Mouse (Mus musculus): ENCODE measurements around the gene Ndufv3. TPM values are rescaled to one million over a fixed set of nuclear protein-coding genes. Genes with fewer than 3 reads are reported as not detected.

Ndufv3 gene
- polyA plus RNA-seq, 1 experiment from 2014 or later, result 346 TPM

- Histone ChIP-seq H3K27me3 (ENCODE audit: control insufficient read depth, insufficient read depth, low read length) (no peaks in the 10 kb centered on the region), H3K4me2 (replicated peaks; ENCODE audit: low read depth, low read length) (no peak overlapping the region), H3K4me1 (ENCODE audit: control insufficient read depth, insufficient read depth, low read length) (peaks cover 8% of the 10 kb centered on the region; the same call in 1 of the 2 replicates), H3K27ac (ENCODE audit: low read length) (peak overlapping the region; percentile 58), H3K36me3 (ENCODE audit: control insufficient read depth, insufficient read depth, low read length) (peaks cover 8% of the 10 kb centered on the region), H3K4me3 (ENCODE audit: low read depth, low read length) (no peak overlapping the region), H3K9me3 (ENCODE audit: control insufficient read depth, low read depth, low read length) (no peaks in the 10 kb centered on the region), H3K9ac (replicated peaks; ENCODE audit: low read depth, low read length) (no peak overlapping the region)
- peak; percentile 61; the same call in 1 of the 2 replicates for ATAC-seq (ENCODE audit: insufficient number of reproducible peaks, insufficient read depth, low FRiP score, low read depth)
- WGBS, result 40% methylated on average over 8 of the region's 8 CpGs
Observed at GRCm38 (mm10) chr17:31535871-31536629, 16.1 kb downstream of the Ndufv3 start.

DNA sequence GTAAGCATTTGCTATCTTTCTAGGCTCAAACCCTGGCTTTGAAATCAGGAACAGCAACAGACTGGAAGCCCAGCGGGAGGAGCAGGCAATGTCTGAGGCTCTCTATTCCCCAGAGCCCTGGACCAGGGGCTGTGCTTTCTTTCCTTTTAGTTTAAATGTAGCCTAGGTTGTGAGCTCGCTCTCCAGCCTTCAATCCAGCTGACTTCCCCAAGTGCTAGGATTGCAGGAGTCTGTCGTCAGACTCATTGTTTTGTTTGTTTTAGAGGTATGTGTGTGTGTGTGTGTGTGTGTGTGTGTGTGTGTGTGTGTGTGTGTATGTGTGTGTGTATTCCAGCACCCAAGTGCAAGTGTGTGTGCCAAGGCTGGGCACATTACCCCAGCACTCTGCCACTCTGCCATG lies 20.2 kb downstream of the Ndufv3 start:
- WGBS, result 54% methylated on average over 3 of the region's 3 CpGs
- no peak for ATAC-seq (ENCODE audit: insufficient number of reproducible peaks, insufficient read depth, low FRiP score, low read depth)
- no peaks in the 10 kb centered on the region for H3K9me3 ChIP-seq (ENCODE audit: control insufficient read depth, low read depth, low read length)
- H3K27ac ChIP-seq (ENCODE audit: low read length), result no peak overlapping the region
- H3K4me2 ChIP-seq (replicated peaks; ENCODE audit: low read depth, low read length), result no peak overlapping the region
- H3K9ac ChIP-seq (replicated peaks; ENCODE audit: low read depth, low read length), result no peak overlapping the region
- no peaks in the 10 kb centered on the region for H3K36me3 ChIP-seq (ENCODE audit: control insufficient read depth, insufficient read depth, low read length)
- no peak overlapping the region for H3K4me3 ChIP-seq (ENCODE audit: low read depth, low read length)
- H3K27me3 ChIP-seq (ENCODE audit: control insufficient read depth, insufficient read depth, low read length), result no peaks in the 10 kb centered on the region
- peaks cover 16% of the 10 kb centered on the region for H3K4me1 ChIP-seq (ENCODE audit: control insufficient read depth, insufficient read depth, low read length)

DNA sequence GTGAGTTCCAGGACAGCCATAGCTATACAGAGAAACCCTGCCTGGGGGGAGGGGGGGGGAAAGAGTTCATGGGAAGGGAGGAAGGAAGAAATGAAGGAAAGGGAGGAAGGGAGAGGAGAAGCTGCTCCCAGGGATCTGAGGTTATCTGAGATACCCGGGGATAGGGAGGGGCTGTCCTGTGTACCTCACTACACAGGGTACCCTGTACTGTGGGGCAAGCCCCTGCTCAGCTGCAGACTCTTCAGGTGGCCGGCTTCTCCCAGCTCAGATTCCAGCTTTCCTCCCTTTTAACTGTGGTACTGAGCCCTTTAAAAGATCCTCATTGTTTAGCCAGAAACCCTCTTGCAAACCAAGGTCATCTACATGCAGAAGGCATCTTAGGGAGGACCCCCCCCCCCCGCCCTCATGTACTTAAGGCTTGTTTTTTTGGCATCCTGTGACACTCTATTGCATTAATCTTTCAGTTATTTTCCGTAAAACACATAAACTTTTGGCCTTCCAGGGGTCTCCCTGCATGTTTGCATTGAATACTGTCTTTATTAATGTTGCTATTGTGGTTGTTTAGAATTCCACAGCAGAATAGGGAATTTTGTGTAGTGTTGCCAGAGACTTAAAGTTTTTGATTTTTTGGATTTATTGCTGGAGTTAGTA lies 21.0 kb downstream of the Ndufv3 start:
- Histone ChIP-seq H3K9ac (replicated peaks; ENCODE audit: low read depth, low read length) (no peak overlapping the region), H3K36me3 (ENCODE audit: control insufficient read depth, insufficient read depth, low read length) (no peaks in the 10 kb centered on the region), H3K4me2 (replicated peaks; ENCODE audit: low read depth, low read length) (no peak overlapping the region), H3K27me3 (ENCODE audit: control insufficient read depth, insufficient read depth, low read length) (no peaks in the 10 kb centered on the region), H3K4me3 (ENCODE audit: low read depth, low read length) (no peak overlapping the region), H3K4me1 (ENCODE audit: control insufficient read depth, insufficient read depth, low read length) (peaks cover 9% of the 10 kb centered on the region), H3K27ac (ENCODE audit: low read length) (0 out of 2 replicates have a peak overlapping the region, but pooled peaks have one; percentile 29), H3K9me3 (ENCODE audit: control insufficient read depth, low read depth, low read length) (no peaks in the 10 kb centered on the region)
- 56% methylated on average over 4 of the region's 4 CpGs for WGBS
- no peak for ATAC-seq (ENCODE audit: insufficient number of reproducible peaks, insufficient read depth, low FRiP score, low read depth)

GRCm38 (mm10) chr17:31541460-31541831 lies 21.5 kb downstream of the Ndufv3 start:
- 37% methylated on average over 6 of the region's 6 CpGs for WGBS
- H3K27me3 ChIP-seq (ENCODE audit: control insufficient read depth, insufficient read depth, low read length), result no peaks in the 10 kb centered on the region
- H3K4me1 ChIP-seq (ENCODE audit: control insufficient read depth, insufficient read depth, low read length), result peaks cover 8% of the 10 kb centered on the region; the same call in 1 of the 2 replicates
- no peak for ATAC-seq (ENCODE audit: insufficient number of reproducible peaks, insufficient read depth, low FRiP score, low read depth)
- no peaks in the 10 kb centered on the region for H3K36me3 ChIP-seq (ENCODE audit: control insufficient read depth, insufficient read depth, low read length)
- 0 out of 2 replicates have a peak overlapping the region, but pooled peaks have one; percentile 29 for H3K27ac ChIP-seq (ENCODE audit: low read length)
- H3K9ac ChIP-seq (replicated peaks; ENCODE audit: low read depth, low read length), result no peak overlapping the region
- no peak overlapping the region for H3K4me2 ChIP-seq (replicated peaks; ENCODE audit: low read depth, low read length)
- H3K9me3 ChIP-seq (ENCODE audit: control insufficient read depth, low read depth, low read length), result no peaks in the 10 kb centered on the region
- H3K4me3 ChIP-seq (ENCODE audit: low read depth, low read length), result no peak overlapping the region

GRCm38 (mm10) chr17:31543574-31543973 lies 23.7 kb downstream of the Ndufv3 start:
- Histone ChIP-seq H3K27me3 (ENCODE audit: control insufficient read depth, insufficient read depth, low read length) (no peaks in the 10 kb centered on the region), H3K36me3 (ENCODE audit: control insufficient read depth, insufficient read depth, low read length) (no peaks in the 10 kb centered on the region), H3K4me2 (replicated peaks; ENCODE audit: low read depth, low read length) (no peak overlapping the region), H3K4me3 (ENCODE audit: low read depth, low read length) (no peak overlapping the region), H3K27ac (ENCODE audit: low read length) (peak overlapping the region; percentile 33; the same call in 1 of the 2 replicates), H3K9ac (replicated peaks; ENCODE audit: low read depth, low read length) (no peak overlapping the region), H3K4me1 (ENCODE audit: control insufficient read depth, insufficient read depth, low read length) (peaks cover 8% of the 10 kb centered on the region; the same call in 1 of the 2 replicates), H3K9me3 (ENCODE audit: control insufficient read depth, low read depth, low read length) (no peaks in the 10 kb centered on the region)
- no peak for ATAC-seq (ENCODE audit: insufficient number of reproducible peaks, insufficient read depth, low FRiP score, low read depth)
- 16% methylated on average over 6 of the region's 6 CpGs for WGBS

DNA sequence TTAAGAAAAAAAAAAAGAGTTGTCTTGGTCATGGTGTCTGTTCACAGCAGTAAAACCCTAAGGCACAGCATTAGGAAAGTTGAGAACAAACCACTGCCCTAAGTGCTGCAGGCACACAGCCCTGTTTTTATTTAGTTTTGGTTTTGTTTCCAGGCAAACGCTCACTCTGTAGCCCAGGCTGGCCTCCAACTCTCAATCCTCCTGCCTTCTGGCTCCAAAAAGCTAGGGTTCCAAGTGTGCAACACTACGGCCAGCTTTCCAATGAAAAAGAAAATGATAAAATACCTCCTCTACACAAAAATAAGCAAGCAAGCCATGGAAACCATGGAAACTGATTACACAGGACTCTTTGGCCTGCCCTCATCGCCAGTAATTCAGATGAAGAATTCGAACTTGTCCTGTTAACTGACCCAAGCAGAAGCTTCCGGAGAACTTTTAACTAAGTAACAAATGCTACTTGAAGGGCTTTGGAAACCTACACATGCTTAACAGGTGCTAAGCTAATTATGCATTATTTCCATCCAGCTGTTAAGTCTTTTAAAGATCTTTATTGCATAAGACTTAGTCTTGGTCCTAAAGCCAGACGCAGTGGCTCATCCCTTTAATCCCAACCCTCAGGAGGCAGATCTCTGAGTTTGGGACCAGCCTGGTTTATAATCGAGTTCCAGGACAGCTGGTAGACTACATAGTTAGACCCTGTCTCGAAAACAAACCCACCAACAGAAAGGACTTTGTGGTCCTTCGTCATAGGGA lies 26.7 kb downstream of the Ndufv3 start:
- Histone ChIP-seq H3K9me3 (ENCODE audit: control insufficient read depth, low read depth, low read length) (no peaks in the 10 kb centered on the region), H3K27ac (ENCODE audit: low read length) (no peak overlapping the region), H3K4me2 (replicated peaks; ENCODE audit: low read depth, low read length) (no peak overlapping the region), H3K4me1 (ENCODE audit: control insufficient read depth, insufficient read depth, low read length) (peaks cover 6% of the 10 kb centered on the region; the same call in 1 of the 2 replicates), H3K4me3 (ENCODE audit: low read depth, low read length) (no peak overlapping the region), H3K9ac (replicated peaks; ENCODE audit: low read depth, low read length) (no peak overlapping the region), H3K36me3 (ENCODE audit: control insufficient read depth, insufficient read depth, low read length) (no peaks in the 10 kb centered on the region), H3K27me3 (ENCODE audit: control insufficient read depth, insufficient read depth, low read length) (no peaks in the 10 kb centered on the region)
- 84% methylated on average over 9 of the region's 9 CpGs for WGBS
- no peak for ATAC-seq (ENCODE audit: insufficient number of reproducible peaks, insufficient read depth, low FRiP score, low read depth)

- no peak for ATAC-seq (ENCODE audit: insufficient number of reproducible peaks, insufficient read depth, low FRiP score, low read depth)
- H3K4me2 ChIP-seq (replicated peaks; ENCODE audit: low read depth, low read length), result no peak overlapping the region
- H3K27ac ChIP-seq (ENCODE audit: low read length), result no peak overlapping the region
- no peak overlapping the region for H3K9ac ChIP-seq (replicated peaks; ENCODE audit: low read depth, low read length)
- H3K9me3 ChIP-seq (ENCODE audit: control insufficient read depth, low read depth, low read length), result no peaks in the 10 kb centered on the region
- H3K4me3 ChIP-seq (ENCODE audit: low read depth, low read length), result no peak overlapping the region
- peaks cover 3% of the 10 kb centered on the region; the same call in 1 of the 2 replicates for H3K4me1 ChIP-seq (ENCODE audit: control insufficient read depth, insufficient read depth, low read length)
- no peaks in the 10 kb centered on the region for H3K36me3 ChIP-seq (ENCODE audit: control insufficient read depth, insufficient read depth, low read length)
- 52% methylated on average over 3 of the region's 3 CpGs for WGBS
- H3K27me3 ChIP-seq (ENCODE audit: control insufficient read depth, insufficient read depth, low read length), result no peaks in the 10 kb centered on the region
Observed at GRCm38 (mm10) chr17:31547974-31548373, 28.1 kb downstream of the Ndufv3 start.

DNA sequence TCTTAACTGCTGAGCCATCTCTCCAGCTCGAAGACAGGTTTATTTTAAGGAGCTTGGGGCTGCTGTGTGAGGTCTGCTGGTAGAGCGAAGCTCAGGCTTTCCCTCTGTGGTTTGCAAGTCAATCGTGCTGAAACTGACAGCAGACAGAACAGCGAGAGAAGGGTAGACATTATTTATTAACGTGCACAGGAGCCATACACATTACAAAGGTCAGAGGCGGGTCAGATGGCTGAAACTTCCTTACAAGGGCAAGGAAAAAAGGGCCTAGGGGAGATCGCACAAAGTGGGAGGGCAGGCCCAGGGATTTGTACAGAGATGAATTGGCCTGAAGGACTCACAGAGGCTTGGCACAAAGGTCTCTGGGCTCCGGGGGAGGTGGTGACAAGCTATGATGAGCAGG lies 29.5 kb downstream of the Ndufv3 start:
- peak overlapping the region; percentile 39; the same call in 1 of the 2 replicates for H3K27ac ChIP-seq (ENCODE audit: low read length)
- no peaks in the 10 kb centered on the region for H3K27me3 ChIP-seq (ENCODE audit: control insufficient read depth, insufficient read depth, low read length)
- no peak overlapping the region for H3K4me3 ChIP-seq (ENCODE audit: low read depth, low read length)
- no peaks in the 10 kb centered on the region for H3K9me3 ChIP-seq (ENCODE audit: control insufficient read depth, low read depth, low read length)
- 34% methylated on average over 8 of the region's 8 CpGs for WGBS
- no peaks in the 10 kb centered on the region for H3K36me3 ChIP-seq (ENCODE audit: control insufficient read depth, insufficient read depth, low read length)
- H3K4me1 ChIP-seq (ENCODE audit: control insufficient read depth, insufficient read depth, low read length), result no peaks in the 10 kb centered on the region
- no peak overlapping the region for H3K9ac ChIP-seq (replicated peaks; ENCODE audit: low read depth, low read length)
- no peak for ATAC-seq (ENCODE audit: insufficient number of reproducible peaks, insufficient read depth, low FRiP score, low read depth)
- no peak overlapping the region for H3K4me2 ChIP-seq (replicated peaks; ENCODE audit: low read depth, low read length)

All from stomach, embryonic 14.5 days (tissue).